Mouse (Mus musculus): ENCODE measurements around the gene Rgsl1.
"Not testable (repeated sequence)": the region's sequence is repeated elsewhere in the genome, so short reads cannot be mapped to it uniquely, and the experiment has no call there.

Gene Rgsl1

GRCm38 (mm10) chr1:153844042-153844441, at the start of gene Rgsl1:
Gene Rgsl1 (minus strand): TSS chr1:153844142.
- DNase-seq (ENCODE audit: inconsistent age in 2 of 2, low spot score in 1 of 2): no peak

GRCm38 (mm10) chr1:153891442-153891841, 47.5 kb upstream of the Rgsl1 start, which contains the start of gene Teddm1a:
Gene Teddm1a (plus strand): TSS chr1:153891742.
- DNase-seq (ENCODE audit: inconsistent age in 2 of 2, low spot score in 1 of 2): no peak

GRCm38 (mm10) chr1:153890121-153890520, 46.2 kb upstream of the Rgsl1 start:
- DNase-seq (ENCODE audit: inconsistent age in 2 of 2, low spot score in 1 of 2): no peak

GRCm38 (mm10) chr1:153886024-153886633, 42.2 kb upstream of the Rgsl1 start:
- DNase-seq (ENCODE audit: inconsistent age in 2 of 2, low spot score in 1 of 2): no peak

- DNase-seq (ENCODE audit: inconsistent age in 2 of 2, low spot score in 1 of 2): not testable (repeated sequence)
Observed at GRCm38 (mm10) chr1:153880391-153880790, 36.4 kb upstream of the Rgsl1 start.

- no peak for DNase-seq (ENCODE audit: inconsistent age in 2 of 2, low spot score in 1 of 2)
Observed at GRCm38 (mm10) chr1:153874045-153874444, 30.1 kb upstream of the Rgsl1 start, which contains the start of gene Teddm1b. Gene Teddm1b (plus strand): TSS chr1:153874345.

GRCm38 (mm10) chr1:153855946-153856345, 12.0 kb upstream of the Rgsl1 start:
- peak in 1 of 2 experiments; percentile 27 for DNase-seq (ENCODE audit: inconsistent age in 2 of 2, low spot score in 1 of 2)

GRCm38 (mm10) chr1:153852696-153853095, 8.8 kb upstream of the Rgsl1 start:
- DNase-seq (ENCODE audit: inconsistent age in 2 of 2, low spot score in 1 of 2): not testable (repeated sequence)

GRCm38 (mm10) chr1:153846867-153847266, 2.9 kb upstream of the Rgsl1 start:
- DNase-seq (ENCODE audit: inconsistent age in 2 of 2, low spot score in 1 of 2): peak in 1 of 2 experiments; percentile 56

GRCm38 (mm10) chr1:153846420-153846819, 2.5 kb upstream of the Rgsl1 start:
- DNase-seq (ENCODE audit: inconsistent age in 2 of 2, low spot score in 1 of 2): no peak

- no peak for DNase-seq (ENCODE audit: inconsistent age in 2 of 2, low spot score in 1 of 2)
Observed at GRCm38 (mm10) chr1:153842121-153842740, 1.7 kb downstream of the Rgsl1 start.

- DNase-seq (ENCODE audit: inconsistent age in 2 of 2, low spot score in 1 of 2): no peak
Observed at GRCm38 (mm10) chr1:153836036-153836435, 7.9 kb downstream of the Rgsl1 start.

- peak in 1 of 2 experiments; percentile 23 for DNase-seq (ENCODE audit: inconsistent age in 2 of 2, low spot score in 1 of 2)
Observed at GRCm38 (mm10) chr1:153830746-153831145, 13.2 kb downstream of the Rgsl1 start.

GRCm38 (mm10) chr1:153820216-153820615, 23.7 kb downstream of the Rgsl1 start:
- no peak for DNase-seq (ENCODE audit: inconsistent age in 2 of 2, low spot score in 1 of 2)

GRCm38 (mm10) chr1:153814278-153814677, 29.7 kb downstream of the Rgsl1 start:
- no peak for DNase-seq (ENCODE audit: inconsistent age in 2 of 2, low spot score in 1 of 2)

GRCm38 (mm10) chr1:153807390-153807993, 36.5 kb downstream of the Rgsl1 start:
- DNase-seq (ENCODE audit: inconsistent age in 2 of 2, low spot score in 1 of 2): peak; percentile 60 to 91

- no peak for DNase-seq (ENCODE audit: inconsistent age in 2 of 2, low spot score in 1 of 2)
Observed at GRCm38 (mm10) chr1:153803530-153803929, 40.4 kb downstream of the Rgsl1 start.

- peak in 1 of 2 experiments; percentile 30 for DNase-seq (ENCODE audit: inconsistent age in 2 of 2, low spot score in 1 of 2)
Observed at GRCm38 (mm10) chr1:153802691-153803090, 41.3 kb downstream of the Rgsl1 start.

- peak; percentile 37 to 77 for DNase-seq (ENCODE audit: inconsistent age in 2 of 2, low spot score in 1 of 2)
Observed at GRCm38 (mm10) chr1:153794241-153794640, 49.7 kb downstream of the Rgsl1 start.

- no peak for DNase-seq (ENCODE audit: inconsistent age in 2 of 2, low spot score in 1 of 2)
Observed at GRCm38 (mm10) chr1:153790708-153791107, 53.2 kb downstream of the Rgsl1 start.

GRCm38 (mm10) chr1:153785608-153786007, 58.3 kb downstream of the Rgsl1 start:
- no peak for DNase-seq (ENCODE audit: inconsistent age in 2 of 2, low spot score in 1 of 2)

- DNase-seq (ENCODE audit: inconsistent age in 2 of 2, low spot score in 1 of 2): no peak
Observed at GRCm38 (mm10) chr1:153783339-153783738, 60.6 kb downstream of the Rgsl1 start.

Data from adrenal gland, adult (tissue).